Mouse (Mus musculus) mouse embryonic stem cell (cell line): ENCODE results near the gene Chd6.

Experiments
- in situ Hi-C, 2 experiments: fragments of 300-500 bp; cut with MboI; formaldehyde crosslinking; loops; 1 replicate in 1 of 2; 3 replicates in 1 of 2; pipeline ENCODE4 v1.14.3; 2019 to 2020; ENCODE audit warnings: low sequenced_read_pairs in 2 of 2, low pct_unique_long_range_greater_than_20kb in 1 of 2, mixed read lengths in 1 of 2; ENCODE audit not compliant: unreplicated experiment in 1 of 2

Gene Chd6

DNA sequence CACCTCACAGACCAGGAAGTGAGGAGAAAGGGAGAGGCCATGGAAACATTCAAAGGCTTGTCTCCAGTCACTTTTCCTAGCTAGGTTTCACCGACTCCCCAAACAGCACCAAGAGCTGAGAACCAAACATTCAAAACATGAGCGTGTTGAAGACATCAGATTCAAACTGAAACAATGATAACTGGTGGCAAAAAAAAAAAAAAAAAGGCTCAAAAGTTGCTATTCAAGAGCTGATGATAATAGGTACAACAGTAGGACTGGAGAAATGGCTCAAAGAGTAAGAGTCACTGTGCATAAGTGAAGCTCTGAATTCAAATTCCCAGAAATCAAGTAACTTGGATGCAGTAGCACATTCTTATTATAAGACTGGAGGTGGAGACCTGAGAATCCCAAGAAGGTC lies 30.3 kb downstream of the Chd6 start:
- in situ Hi-C loops, result no loop called here

DNA sequence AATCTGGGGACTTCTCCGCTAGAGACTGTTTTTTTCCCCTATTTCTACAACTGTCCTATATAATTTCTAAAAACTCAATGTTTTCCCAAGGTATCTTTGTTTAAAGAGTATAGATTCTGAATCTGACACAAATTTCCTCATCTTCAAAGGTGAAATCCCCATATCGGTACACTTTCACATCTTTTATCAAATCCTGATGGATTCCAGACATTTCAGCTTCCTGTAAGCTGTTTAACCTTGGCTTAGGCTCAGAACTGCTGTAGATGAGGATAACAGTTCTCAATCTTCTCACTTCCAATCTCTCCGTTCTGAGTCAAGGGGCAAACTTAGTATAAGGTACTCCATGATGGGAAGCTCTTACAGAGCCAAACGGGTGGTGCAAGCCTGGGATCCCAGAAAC lies 32.6 kb downstream of the Chd6 start:
- in situ Hi-C loops, result no loop called here

DNA sequence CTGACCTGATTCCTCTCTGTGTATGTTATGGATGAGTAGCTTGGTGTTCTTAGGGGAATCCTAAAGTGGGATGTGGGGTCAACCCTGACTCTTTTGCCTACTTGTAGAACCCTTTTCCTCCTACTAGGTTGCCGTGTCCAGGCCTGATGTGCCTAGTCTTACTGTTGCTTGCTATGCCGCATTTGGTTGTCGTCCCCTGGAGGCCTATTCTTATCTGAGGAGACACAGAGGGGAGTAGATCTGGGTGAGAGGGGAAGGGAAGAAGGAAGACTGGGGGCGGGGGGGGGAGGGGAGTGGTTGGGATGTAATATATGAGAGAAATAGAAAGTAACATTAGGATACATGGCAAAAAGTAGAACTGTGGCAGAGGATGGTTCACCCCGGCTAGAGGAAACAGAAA lies 33.3 kb downstream of the Chd6 start:
- in situ Hi-C loops, result no loop called here

DNA sequence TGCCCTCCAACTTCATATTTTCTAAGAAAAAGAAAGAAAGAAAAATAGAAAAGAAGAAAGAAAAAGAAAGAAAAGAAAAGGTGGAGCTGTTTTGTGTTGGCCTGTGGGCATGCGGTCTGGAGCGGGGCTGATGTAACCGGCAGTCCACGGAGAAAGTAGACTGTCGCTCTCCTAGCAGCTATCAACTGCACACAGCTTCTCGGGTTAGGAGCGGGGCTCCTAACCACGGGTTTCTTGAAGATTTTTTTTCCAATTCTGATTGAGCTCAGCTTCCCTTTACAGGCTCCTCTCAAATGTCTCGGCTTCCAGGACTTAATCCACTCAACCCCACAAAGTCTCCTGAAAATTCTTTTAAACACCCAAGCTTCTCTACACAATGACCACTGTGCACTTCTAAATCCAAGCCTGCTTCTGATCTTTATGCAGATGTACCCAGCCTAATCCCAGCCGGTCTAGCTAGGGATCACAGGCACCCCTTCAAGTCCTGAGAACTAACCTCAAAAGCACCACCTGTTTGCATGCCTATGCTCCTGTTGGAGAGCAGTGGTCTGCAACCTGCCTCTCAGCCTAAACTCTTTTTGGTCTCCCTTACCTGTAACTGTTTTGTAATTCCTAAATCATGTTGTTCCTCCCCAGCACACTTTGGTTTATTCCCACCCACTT lies 42.6 kb downstream of the Chd6 start:
- in situ Hi-C loops, result no loop called here

DNA sequence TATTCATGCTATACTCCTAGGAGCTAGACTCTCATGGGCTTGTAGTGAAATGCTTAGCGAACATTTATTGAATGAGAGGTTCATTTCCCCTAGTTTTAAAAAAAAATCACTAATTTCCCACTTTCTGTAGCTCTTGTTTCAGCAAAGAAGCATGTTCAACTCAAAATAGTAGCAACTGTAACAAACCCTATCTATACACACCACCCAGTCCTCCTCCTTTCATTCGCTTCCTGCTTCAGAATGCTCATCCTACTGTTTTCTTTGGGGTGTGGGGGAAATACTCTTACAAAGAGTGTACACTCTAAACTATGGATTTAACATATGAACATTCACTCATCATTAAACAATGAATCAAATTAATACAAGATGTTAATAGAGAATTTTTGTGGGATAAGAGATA lies 43.3 kb downstream of the Chd6 start:
- in situ Hi-C loops, result no loop called here

DNA sequence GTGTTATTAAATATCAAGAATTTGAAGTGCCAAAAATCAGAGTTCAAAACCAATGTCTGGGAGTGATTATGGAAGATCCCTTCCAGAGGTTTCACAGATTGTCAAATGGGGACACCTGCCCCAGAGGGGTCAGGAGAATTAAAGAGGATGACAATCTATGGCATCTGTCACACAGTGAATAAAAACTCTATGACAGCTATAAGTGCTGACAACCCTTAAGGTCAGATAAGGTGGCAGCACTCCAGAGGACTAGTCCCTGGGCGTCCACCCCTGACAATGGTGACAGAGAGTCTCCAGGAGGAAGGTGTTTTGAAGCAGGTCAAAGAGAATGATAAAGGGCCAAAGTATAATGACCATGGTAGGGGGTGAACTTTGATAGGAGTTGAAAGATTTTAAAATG lies 44.0 kb downstream of the Chd6 start:
- in situ Hi-C loops, result no loop called here

DNA sequence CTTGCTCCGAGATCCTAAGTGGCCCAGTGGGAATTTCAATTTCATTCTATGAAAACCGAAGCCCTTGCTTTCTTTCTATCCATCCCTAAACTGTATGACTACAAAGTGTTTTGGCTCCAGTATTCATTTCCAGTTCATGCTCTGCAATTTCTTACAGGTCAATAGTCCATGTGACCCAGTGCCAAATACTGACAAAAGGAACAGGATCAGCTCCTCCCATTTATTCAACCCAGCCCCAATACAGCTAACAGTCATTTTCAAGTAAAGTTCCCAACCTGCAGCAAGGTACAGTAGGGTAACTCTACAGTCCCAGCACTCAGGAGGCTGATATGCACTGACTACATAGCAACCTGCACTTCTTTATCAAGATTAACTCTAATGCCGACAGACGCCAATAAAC lies 50.0 kb downstream of the Chd6 start:
- in situ Hi-C loops, result no loop called here

DNA sequence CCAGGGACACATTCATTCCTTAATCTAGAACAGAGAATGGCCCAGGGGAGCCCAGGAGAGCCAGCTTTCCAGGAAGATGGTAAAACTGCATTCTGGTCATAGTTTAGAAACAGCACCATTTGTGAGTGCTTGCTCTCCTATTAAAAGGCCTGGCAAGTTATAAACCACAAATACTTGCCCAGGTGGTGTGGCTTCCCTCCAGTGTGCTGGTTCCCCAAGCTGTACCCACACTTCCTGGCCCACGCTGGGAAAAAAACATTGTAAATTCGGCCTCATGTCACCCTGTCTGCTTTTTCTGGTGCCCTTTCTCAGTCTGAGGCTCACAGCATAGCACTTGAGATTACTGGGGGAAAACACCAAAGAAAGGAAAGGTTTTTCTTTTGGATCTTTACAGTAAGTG lies 55.1 kb downstream of the Chd6 start:
- in situ Hi-C loops, result no loop called here

DNA sequence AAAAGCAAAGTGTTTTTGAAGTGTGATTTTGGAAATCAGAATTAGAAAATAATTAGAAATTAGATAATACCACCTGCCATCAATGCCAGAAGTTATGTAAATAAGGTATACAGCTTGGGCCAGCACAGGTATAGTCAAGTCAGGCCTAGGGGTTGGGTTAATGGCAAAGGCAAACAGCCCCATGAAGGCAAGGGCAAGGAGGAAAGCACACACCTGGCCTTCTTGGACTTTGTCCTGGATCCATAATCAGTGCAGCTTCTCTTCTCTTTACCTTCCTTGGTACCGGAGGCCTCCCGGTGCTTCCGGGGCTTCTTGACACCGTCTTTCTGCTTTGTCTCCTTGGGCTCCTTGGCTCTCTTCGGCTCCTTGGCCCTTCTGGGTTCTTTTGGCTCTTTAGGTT lies 56.7 kb downstream of the Chd6 start:
- in situ Hi-C loops, result no loop called here

DNA sequence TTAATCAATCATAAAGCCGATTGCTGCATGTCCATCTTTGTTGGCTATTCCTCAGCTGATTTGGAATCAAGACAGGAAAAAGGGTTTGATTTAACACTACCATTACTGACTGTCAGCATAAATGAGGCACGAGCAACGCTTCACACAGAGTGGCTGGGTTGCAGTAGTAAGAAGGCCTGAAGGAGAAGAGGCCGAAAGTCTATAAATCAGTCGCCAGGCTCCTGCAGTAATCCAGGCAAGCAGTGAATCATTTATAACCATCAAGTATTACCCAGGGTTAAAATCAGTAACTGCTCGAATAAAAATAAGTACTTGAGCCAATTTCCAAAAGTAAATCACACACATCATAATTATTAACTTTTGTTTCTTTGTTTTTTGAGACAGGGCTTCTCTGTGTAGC lies 59.4 kb downstream of the Chd6 start:
- in situ Hi-C loops, result no loop called here

DNA sequence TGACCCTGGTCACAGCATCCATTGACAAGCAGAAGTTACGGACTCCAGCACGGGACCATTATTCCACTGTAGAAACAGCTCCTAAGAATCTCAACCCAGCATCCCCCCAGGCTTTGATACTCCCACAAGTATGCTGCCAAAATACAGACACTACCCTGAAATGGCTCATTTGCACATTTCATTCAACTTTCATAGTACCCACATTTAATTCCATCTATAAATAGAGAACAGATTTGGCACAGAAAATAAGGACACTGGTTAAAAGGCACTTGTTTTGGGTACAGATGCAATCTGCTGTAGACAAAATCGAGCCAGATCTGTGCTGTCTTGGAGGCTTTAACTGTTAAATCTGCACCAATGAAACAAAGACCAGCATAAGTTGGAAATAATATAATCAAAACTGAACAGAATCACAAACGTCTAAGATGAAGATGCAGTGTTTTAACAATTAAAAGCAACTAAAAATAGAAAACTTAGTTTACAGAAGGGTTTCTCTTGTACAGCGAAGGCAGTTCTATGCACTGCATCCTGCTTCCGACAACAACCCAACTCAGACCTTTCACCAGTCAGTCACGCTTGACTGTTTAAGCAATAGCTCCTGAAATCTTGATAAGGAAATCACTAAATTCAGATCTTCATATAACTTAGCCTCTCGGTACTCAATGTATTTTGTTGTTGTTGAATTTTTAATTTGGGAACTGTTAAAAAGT lies 64.2 kb downstream of the Chd6 start:
- in situ Hi-C loops, result no loop called here

DNA sequence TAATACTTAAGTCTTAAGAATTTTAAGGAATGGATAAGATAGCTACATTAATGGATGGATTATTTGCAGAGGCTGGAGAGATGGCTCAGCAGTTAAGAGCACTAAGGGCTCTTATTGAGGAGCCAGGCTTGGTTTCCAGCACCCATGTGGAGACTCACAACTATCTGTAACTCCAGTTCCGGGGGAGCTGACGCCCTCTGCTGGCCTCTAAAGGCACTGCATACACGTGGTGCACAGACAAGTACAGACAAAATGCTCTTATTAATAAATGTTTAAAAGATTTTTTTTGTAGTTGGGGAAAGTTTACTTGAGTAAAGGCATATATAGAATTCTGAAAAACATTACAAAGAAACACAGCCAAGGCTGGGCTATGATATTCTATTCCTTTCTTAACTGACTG lies 66.0 kb downstream of the Chd6 start:
- in situ Hi-C loops, result no loop called here

DNA sequence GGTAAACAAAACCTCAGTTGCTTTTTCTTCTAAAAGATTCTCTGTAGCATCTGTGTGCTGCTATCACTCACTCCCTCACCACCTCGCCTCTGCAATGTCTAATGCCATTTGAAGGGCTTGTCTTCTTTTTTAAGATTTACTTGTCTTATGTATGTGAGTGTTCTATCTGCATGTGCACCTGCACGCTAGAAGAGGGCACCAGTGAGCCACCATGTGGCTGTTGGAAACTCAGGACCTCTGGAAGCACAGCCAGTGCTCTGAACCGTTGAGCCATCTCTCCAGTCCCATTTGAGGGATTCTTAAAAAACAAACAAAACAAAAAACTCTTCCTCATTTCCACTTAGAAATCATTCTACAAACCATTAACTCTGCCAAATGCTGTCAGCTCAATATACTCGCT lies 68.1 kb downstream of the Chd6 start:
- in situ Hi-C loops, result no loop called here

DNA sequence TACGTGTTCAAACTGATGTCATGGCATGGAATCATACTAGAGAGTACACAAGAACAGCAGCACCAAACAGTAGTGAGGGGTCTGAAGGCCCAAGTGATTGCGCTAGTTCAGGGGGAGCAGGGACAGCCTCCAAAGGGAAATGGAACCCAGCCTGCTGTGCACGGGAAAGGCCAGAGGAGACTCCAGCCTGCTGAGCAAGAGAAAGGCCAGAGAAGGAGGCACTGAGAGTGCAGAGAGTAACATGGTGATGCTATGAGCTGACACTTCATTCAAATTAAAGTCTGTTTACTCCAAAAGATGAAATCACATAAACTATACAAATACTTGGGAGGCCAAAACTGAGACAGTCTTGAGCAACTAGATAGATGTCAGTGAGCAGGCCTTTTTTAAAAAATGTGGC lies 71.1 kb downstream of the Chd6 start:
- in situ Hi-C loops, result no loop called here

DNA sequence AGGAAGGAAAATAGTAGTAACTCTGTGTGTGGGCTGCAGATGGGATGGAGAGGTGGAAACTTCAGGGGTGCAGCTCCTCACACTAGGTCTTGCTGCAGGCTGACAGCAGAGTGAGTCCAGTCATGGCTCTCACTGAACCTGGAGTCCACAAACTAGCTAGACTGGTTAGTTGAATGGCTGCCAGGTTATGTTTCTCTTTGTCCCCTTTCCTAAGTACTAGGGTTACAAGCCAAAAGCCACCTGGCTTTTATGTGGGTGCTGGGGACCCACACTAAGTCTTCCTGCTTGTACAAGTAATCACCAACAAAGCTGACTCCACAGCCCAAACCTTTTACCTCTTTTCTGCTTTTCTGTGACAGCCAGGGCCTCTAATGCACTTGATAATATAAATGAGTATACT lies 75.7 kb downstream of the Chd6 start:
- in situ Hi-C loops, result no loop called here

DNA sequence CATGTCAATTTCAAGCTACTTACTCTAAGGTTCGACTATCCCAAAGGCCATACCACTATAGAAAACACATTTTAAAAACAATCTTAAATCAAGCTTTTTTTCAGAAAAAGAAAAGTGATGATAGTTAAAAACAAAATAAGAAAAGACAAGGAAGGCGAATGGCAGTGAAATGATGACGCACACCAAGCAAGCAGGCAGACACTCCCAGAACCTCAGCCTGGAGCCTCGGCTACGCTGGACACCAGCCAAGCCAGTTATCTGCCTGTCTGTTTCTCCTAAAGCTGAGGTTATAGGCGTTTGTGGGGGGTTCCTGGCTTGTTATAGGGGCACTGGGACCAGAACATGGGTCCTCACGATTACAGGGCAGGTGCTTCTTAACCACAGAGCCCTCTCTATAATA lies 76.5 kb downstream of the Chd6 start:
- in situ Hi-C loops, result no loop called here

DNA sequence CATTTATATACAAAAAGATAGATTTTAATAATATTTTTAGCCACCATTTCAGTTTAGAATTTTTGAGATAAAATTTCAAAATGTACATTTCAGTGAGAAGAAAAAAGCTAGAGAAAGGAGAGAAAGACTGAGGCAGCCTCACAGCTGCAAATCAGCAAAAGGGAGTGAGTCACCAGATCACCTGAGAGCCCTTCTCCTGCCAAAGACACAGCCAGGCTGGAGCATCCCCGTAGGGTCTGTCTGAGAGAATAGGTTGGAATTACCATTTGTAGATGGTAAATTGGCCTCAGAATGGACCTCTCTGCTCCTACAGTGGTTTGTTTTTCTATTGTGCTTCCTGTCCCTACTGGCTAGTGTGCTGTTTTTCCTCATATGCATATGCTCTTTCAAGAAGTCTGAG lies 84.3 kb downstream of the Chd6 start:
- in situ Hi-C loops, result no loop called here

DNA sequence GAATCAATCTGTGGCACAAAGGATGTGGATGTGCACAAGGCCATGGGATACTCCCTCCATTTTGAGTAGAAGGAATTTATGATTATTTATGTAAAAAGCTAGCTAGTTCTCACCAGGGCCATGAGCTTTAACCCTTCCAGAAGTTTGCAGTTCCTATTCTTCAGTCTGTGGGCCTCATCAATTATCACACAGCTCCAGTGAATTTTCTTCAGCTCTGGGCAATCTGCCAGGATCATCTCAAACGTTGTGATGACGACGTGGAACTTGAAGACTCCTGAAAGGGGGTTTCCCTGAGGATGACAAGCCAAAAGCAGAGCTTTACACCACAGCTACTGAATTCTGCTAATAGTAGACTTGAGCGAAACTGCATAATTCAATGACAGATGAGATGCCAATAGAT lies 91.0 kb downstream of the Chd6 start:
- in situ Hi-C loops, result no loop called here

DNA sequence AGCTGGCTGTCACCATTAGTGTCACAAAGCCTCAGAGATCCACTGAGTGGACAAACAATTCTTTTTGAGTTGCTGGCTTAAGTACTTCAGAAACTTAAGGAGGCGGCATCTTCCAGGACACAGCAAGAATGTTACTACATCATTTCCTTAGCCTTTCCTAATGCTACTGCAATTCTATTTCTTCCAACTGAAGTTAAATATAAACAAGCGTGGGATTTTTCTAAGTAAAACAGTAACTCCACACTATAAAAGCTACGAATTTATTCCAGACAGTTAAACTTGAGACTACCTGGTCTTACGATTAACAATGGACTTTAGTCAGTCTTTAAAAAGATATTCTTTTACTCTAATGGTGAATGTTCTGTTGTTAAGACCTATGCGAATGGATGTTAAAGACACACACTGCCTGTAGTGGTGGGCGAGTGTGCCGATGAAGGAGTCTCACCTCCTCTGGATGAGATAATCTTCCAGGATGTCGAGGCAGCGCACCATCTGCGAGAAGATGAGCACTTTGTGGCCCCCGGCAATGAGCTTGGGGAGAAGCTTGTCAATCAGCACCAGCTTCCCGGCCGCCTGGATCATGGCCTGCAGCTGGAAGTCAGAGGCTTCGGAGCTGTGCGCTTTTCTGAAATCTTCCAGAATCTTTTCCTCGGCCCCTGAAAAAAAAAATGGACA lies 96.2 kb downstream of the Chd6 start:
- in situ Hi-C loops, result no loop called here

DNA sequence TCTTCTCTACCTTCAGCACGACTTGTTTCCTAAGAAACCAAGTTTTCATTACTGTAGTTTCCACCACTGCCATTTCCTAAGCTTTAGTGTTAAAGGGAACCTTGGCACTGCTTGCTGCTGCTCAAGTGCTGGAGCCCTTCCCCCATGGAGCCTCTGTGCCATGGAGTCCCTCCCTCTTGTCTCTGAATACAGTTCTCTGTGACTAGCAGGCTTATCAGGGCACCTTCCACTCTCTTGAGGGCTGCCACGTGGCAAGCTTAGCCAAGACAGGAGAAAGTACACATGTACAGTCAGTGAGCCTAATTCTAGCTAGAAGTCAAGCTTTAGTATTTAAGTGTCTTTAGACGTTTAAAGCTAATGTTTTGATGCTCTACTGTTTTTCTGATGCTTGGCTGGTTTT lies 104.5 kb downstream of the Chd6 start:
- in situ Hi-C loops, result no loop called here
